Mouse (Mus musculus) midbrain, embryonic 16.5 days (tissue): Measurements from ENCODE around the gene Cab39. TPM values are rescaled to one million over a fixed set of nuclear protein-coding genes. Genes with fewer than 3 reads are reported as not detected.
A peak's percentile ranks its signal among the peaks of the same experiment; 100 is the strongest.

Experiments
- ATAC-seq: fragments of 200-750 bp; cut with Nextera tagmentation; 2 replicates; pipeline ENCODE4 v1.8.0; 2017; ENCODE audit warnings: moderate TSS enrichment
- H3K27ac ChIP-seq: fragments of 300-500 bp; sonication (generic); 2 replicates; pipeline ENCODE4 v1.5.1; 2014; ENCODE audit warnings: mild to moderate bottlenecking, low read length, mixed read lengths
- H3K27me3 ChIP-seq: fragments of 300-500 bp; sonication (generic); 2 replicates; pipeline ENCODE4 v1.6.1; 2014; ENCODE audit warnings: low read depth, low read length, mixed read lengths; ENCODE audit not compliant: control insufficient read depth, insufficient read depth
- H3K36me3 ChIP-seq: fragments of 300-500 bp; sonication (generic); 2 replicates; pipeline ENCODE4 v1.6.1; 2014; ENCODE audit warnings: mild to moderate bottlenecking, low read length, moderate library complexity, mixed read lengths; ENCODE audit not compliant: control insufficient read depth, insufficient read depth
- H3K4me1 ChIP-seq: fragments of 300-500 bp; sonication (generic); 2 replicates; pipeline ENCODE4 v1.6.1; 2014; ENCODE audit warnings: mild to moderate bottlenecking, low read length, mixed read lengths; ENCODE audit not compliant: control insufficient read depth, insufficient read depth
- H3K4me2 ChIP-seq: fragments of 300-500 bp; sonication (generic); 2 replicates; pipeline ENCODE4 v1.6.1; 2014; ENCODE audit warnings: mild to moderate bottlenecking, low read length, mixed read lengths
- H3K4me3 ChIP-seq: fragments of 300-500 bp; sonication (generic); 2 replicates; pipeline ENCODE4 v1.5.1; 2014; ENCODE audit warnings: low read depth, mild to moderate bottlenecking, low read length, moderate library complexity, mixed read lengths
- H3K9ac ChIP-seq: fragments of 300-500 bp; sonication (generic); 2 replicates; pipeline ENCODE4 v1.6.1; 2014; ENCODE audit warnings: low read depth, low read length, mixed read lengths
- H3K9me3 ChIP-seq: fragments of 300-500 bp; sonication (generic); replicated peaks from 2 replicates; pipeline ENCODE4 v1.6.1; 2014; ENCODE audit warnings: mild to moderate bottlenecking, low read length, mixed read lengths; ENCODE audit not compliant: control insufficient read depth, poor library complexity, severe bottlenecking
- WGBS: fragments of 180-500 bp; shearing (Covaris S2); extraction: QIAGEN DNeasy Blood & Tissue Kit; methylation state at CpG from one replicate; pipeline ENCODE4 v1.1.7; 2014; 5-methylcytosine and 5-hydroxymethylcytosine counted together
- polyA plus RNA-seq: library from polyadenylated mRNA; unstranded; fragments of >200 nt; fragmentation: Nextera tagmentation; extraction: Ambion mirVana; gene quantifications from 2 replicates; pipeline ENCODE4 v1.2.1, GENCODE M21; 2015

Cab39 gene
- 49.4 and 51.1 TPM in 2 replicates for polyA plus RNA-seq

DNA sequence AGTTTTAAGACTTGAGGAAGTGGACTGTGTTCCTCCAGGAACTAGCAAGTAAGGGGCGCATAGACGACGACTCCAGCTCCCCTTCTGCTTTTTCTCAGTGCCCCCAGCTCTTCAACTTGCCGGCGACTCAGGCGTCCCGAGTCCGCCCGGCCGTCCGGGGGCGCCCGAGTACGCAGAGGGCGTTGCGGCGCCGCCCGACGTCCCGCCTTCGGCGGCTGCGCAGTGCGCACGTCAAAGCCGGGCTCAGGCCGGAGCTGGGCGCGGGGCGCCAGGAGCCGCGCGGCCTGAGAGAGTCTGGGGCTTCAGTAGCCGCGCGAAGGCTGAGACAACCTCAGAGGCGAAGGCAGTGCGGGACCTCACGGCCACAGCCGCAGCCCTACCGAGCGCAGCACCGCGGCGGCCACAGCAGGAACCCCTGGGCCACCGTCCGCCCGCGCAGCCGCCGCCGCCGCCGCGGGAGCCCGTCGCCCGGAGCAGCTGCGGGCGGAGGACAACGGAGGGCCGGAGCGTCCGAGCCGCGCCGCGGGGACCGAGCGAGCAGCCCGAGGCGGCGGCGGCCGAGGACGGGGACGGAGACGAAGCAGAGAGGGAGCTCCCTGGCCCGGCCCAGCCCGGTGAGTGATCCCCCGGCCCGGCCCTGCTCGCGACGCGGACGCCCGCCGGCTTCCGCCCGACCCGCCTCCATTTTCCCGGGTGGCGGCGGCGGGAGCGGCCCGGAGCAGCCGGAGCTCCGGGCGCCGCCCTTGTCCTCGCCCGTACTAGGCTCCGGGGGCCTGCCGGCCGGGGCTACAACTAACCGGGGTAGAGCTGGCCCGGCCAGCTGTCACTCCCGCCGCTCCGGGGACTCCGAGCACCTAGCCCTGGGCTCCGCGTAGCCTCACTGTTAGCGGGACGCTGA is at the start of gene Cab39:
Cab39 (plus strand) TSS at position 234 of the 898 bp plus-strand sequence.
- H3K27me3 ChIP-seq, result no peaks in the 10 kb centered on the region
- H3K36me3 ChIP-seq, result no peaks in the 10 kb centered on the region
- peaks cover 17% of the 10 kb centered on the region for H3K4me1 ChIP-seq
- ATAC-seq, result peak; percentile 96
- peak within 1 kb of the TSS; percentile 80 for H3K4me2 ChIP-seq
- peak within 1 kb of the TSS; percentile 93 for H3K27ac ChIP-seq
- peak within 1 kb of the TSS; percentile 100 for H3K4me3 ChIP-seq
- under 1% methylated on average over 88 of the region's 118 CpGs for WGBS
- H3K9me3 ChIP-seq, result no peaks in the 10 kb centered on the region
- peak within 1 kb of the TSS; percentile 98 for H3K9ac ChIP-seq

DNA sequence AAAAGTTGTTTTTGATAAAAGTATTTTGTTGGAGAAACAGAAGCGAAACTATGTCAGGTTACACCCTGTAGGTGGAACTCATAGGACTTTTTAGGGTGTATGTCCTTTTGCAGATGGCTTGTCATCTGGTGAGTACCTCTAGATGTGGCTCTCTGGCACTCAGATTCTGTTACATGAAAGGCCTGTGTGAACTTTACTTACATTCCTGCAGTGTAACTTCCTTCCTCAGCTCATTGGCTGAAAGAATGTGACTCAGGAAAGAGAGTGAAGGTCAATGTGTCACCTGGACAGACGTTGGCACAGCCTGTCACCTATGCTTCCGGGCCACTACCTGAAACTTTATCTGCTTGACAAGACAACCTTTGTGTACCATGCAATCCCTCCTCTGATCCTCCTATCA is 48.7 kb upstream of the Cab39 start:
- H3K27ac ChIP-seq, result no peak overlapping the region
- H3K4me1 ChIP-seq, result no peaks in the 10 kb centered on the region
- H3K27me3 ChIP-seq, result no peaks in the 10 kb centered on the region
- H3K9ac ChIP-seq, result no peak overlapping the region
- H3K36me3 ChIP-seq, result no peaks in the 10 kb centered on the region
- 88% methylated on average over 3 of the region's 3 CpGs for WGBS
- ATAC-seq, result no peak
- no peaks in the 10 kb centered on the region for H3K9me3 ChIP-seq
- no peak overlapping the region for H3K4me3 ChIP-seq
- no peak overlapping the region for H3K4me2 ChIP-seq

DNA sequence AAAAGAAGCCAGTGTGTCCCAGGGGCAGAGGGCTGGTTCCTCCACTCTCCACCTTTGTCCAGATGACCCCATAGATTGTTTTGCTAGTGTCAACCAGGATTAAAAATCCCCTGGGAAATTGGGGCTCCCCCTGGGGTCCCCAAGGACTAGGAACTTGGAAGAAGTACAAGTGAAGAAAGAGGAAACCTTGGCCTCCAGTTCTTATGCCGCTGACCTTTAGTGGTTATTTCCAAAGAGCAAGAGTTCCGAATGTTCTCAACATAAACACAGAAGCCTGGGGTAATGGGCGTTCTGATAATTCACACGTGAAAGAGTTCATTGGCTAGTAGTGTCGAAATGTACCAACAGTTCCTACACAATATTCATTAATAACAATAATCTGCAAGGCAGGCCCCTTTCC is 46.7 kb upstream of the Cab39 start:
- no peaks in the 10 kb centered on the region for H3K27me3 ChIP-seq
- H3K9me3 ChIP-seq, result no peaks in the 10 kb centered on the region
- no peak overlapping the region for H3K4me3 ChIP-seq
- H3K27ac ChIP-seq, result no peak overlapping the region
- no peaks in the 10 kb centered on the region for H3K36me3 ChIP-seq
- 91% methylated on average over 5 of the region's 5 CpGs for WGBS
- no peak overlapping the region for H3K4me2 ChIP-seq
- H3K9ac ChIP-seq, result no peak overlapping the region
- no peak for ATAC-seq
- H3K4me1 ChIP-seq, result no peaks in the 10 kb centered on the region

DNA sequence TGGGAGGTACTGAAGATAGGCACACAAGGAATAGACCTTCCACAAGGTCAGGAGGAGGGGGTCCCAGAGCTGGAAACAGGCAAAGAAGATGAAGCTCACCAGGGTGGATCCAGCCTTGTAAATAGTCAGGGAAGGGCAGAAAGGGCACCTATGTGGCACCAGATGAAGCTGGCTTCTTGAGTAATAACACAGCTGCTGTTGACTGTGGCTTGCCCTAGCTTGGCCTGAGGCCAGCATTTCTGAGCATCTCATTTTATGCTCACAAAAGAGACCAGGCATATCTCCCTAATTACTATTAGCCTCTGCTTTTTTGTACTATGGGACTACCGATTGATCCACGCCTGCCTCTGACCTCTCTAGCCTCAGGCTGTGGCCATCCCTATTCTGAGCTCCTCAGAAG is 43.4 kb upstream of the Cab39 start:
- WGBS, result 66% methylated on average over 2 of the region's 2 CpGs

DNA sequence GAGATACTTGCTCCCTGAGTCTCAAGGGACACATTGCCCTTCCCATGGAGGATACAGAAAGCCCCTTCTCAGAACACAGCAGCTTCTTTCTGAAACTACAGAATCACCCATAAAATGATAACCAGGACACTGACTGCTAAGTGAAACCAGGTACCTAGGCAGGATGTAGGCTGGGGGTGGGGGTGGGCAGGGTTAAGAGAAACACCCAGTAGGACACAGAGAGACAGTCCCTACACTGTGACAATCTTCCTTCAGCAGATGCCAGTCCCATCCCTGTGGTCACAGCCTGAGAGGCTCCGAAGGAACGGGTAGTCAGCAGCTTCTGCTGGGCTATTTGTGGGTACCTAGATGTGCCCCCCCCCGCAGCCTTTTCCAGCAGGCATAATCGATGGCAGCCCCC is 42.6 kb upstream of the Cab39 start:
- Histone ChIP-seq H3K27ac (no peak overlapping the region), H3K9ac (no peak overlapping the region), H3K4me2 (no peak overlapping the region), H3K9me3 (no peaks in the 10 kb centered on the region), H3K27me3 (no peaks in the 10 kb centered on the region), H3K36me3 (no peaks in the 10 kb centered on the region), H3K4me3 (no peak overlapping the region), H3K4me1 (no peaks in the 10 kb centered on the region)
- 89% methylated on average over 4 of the region's 4 CpGs for WGBS
- ATAC-seq, result no peak

More for the DNA sequence above, 43.4 kb upstream of the Cab39 start:
- Histone ChIP-seq H3K9ac (no peak overlapping the region), H3K4me2 (no peak overlapping the region), H3K27me3 (no peaks in the 10 kb centered on the region), H3K4me1 (no peaks in the 10 kb centered on the region), H3K27ac (no peak overlapping the region), H3K9me3 (no peaks in the 10 kb centered on the region), H3K36me3 (no peaks in the 10 kb centered on the region), H3K4me3 (no peak overlapping the region)
- ATAC-seq, result no peak

DNA sequence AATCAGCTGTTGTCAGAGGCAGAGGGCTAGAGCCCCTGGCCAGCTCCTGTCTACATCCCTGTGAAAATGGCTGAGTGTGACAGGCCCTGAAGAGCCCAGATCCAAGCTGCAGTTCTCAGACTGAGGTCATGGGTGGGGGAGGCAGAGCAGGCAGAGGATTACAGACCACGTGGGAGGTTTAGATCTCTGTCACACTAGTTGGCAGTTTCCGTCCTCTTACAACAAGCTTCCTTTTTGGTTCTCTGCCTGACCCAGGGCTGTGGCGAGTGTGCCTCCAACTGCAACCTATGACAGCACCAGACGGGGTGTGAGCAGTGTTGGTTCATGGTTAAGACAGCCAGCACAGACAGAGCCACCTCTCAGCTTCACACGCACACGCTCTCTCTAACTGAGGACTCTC is 41.7 kb upstream of the Cab39 start:
- ATAC-seq, result peak; percentile 56; the same call in 1 of the 2 replicates
- WGBS, result 33% methylated on average over 6 of the region's 6 CpGs
- no peak overlapping the region for H3K27ac ChIP-seq
- no peaks in the 10 kb centered on the region for H3K9me3 ChIP-seq
- H3K27me3 ChIP-seq, result no peaks in the 10 kb centered on the region
- no peaks in the 10 kb centered on the region for H3K36me3 ChIP-seq
- no peaks in the 10 kb centered on the region for H3K4me1 ChIP-seq
- H3K4me2 ChIP-seq, result no peak overlapping the region
- H3K4me3 ChIP-seq, result no peak overlapping the region
- no peak overlapping the region for H3K9ac ChIP-seq

DNA sequence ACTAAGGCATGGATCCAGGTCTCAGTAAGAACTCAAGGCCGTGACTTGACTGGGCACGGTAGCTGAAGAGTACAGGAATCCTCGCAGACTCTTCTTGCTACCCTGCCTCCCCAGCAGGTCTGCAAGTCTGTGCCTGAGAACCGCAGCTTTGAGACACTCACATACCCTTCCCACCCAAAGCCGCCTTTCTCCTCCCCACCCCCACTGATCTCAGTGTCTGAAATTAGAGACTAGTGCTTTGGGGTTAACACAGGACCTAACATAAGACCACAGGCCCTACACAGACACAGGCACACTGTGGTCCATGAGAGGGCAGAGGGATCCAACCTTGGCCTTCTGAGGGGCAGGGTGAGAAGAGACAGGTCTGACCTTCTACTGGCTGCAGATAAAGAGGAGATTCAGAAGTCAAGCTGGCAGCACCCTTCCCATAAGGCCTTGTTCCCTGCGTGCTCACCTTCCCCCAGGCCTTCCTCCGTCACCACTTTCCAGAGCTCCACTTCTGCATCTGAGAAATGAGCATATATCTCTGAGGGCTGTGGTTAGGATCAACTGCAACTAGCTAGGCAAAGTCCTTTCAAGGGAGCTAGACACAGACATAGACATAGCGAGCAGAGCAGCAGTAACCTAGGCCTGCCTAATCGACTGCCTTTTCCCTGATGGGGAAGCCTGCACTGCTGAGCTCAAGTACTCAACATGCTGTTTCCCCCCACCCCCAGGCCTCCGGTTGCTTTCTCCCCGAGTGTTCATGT is 41.1 kb upstream of the Cab39 start:
- Histone ChIP-seq H3K27ac (no peak overlapping the region), H3K9ac (no peak overlapping the region), H3K9me3 (no peaks in the 10 kb centered on the region), H3K4me3 (no peak overlapping the region), H3K4me1 (no peaks in the 10 kb centered on the region), H3K27me3 (no peaks in the 10 kb centered on the region), H3K36me3 (no peaks in the 10 kb centered on the region), H3K4me2 (no peak overlapping the region)
- no peak for ATAC-seq
- WGBS, result 85% methylated on average over 11 of the region's 11 CpGs

DNA sequence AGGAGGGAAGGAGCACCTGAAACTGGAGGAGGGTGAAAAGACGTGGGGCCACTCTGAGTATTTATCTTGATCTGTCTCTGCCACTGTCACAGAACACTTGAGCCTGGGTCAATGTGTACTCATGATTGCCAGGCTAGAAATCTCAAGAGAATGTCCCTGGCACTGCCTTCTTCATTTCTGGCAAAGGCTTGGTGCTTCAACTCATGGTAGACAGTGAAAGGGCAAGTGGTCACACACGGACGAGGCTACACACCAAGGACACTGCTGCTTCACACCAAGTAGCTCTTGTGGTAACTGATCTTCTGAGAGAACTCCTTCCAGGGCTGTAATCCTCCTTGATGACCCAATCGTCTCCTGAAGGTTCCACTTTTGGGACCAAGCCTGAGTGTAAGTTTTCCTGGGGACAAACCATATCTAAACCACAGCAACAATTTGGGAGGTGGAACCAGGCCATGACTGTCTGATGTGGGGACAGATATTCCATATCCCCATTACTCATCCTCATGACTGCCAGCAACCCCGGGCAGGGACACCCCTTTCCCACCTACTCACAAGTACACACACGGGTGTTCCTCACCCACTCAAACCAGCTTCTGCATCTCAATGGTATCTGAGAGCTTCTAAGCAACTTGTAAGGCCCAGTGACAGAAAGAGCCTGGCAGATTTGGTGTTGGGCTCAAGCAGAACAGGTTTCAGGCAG is 35.6 kb upstream of the Cab39 start:
- H3K36me3 ChIP-seq, result no peaks in the 10 kb centered on the region
- no peak overlapping the region for H3K4me2 ChIP-seq
- H3K4me1 ChIP-seq, result no peaks in the 10 kb centered on the region
- no peaks in the 10 kb centered on the region for H3K9me3 ChIP-seq
- ATAC-seq, result no peak
- H3K9ac ChIP-seq, result no peak overlapping the region
- no peak overlapping the region for H3K4me3 ChIP-seq
- no peaks in the 10 kb centered on the region for H3K27me3 ChIP-seq
- 89% methylated on average over 6 of the region's 6 CpGs for WGBS
- H3K27ac ChIP-seq, result no peak overlapping the region
